Mouse (Mus musculus) spleen, adult 2 months (tissue): ENCODE results near the gene Hoxc5.

Source experiments
- CTCF ChIP-seq: fragments of 200-500 bp; IDR thresholded peaks from 2 replicates; pipeline ENCODE4 v1.5.1; 2011; ENCODE audit warnings: mild to moderate bottlenecking, inconsistent platforms; ENCODE audit not compliant: insufficient read depth, insufficient read length, insufficient replicate concordance; ENCODE audit errors: extremely low read depth
- POLR2A ChIP-seq: fragments of 200-500 bp; IDR thresholded peaks from 2 replicates; pipeline ENCODE4 v1.6.1; 2011; ENCODE audit warnings: low read depth, low read length, inconsistent platforms

DNA sequence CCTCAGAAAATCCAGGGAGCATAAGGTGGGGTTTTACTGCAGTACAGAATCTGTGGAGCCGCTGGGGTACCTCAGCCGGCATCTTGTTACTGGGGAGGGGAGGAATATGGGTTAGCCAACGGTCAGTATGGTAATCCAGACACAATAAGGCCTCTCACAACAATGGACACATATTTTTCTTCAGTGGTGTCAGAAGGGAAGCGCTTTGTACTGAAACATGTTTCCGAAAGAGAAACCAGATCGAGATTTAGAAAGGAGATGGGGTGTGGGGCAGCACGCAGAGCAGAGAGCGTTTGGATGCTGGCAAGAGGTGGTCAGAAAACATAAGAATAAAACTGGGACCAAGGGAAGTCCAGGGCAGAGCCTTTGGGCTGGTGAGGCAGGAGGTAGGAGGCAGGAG, 62.9 kb downstream of the Hoxc5 start:
- TF ChIP-seq CTCF (no peak), POLR2A (no peak)
